Mouse (Mus musculus) testis, adult 2 months (tissue): ENCODE measurements at regions not wholly inside any gene's neighbourhood (a gene's known extent, or its start where the extent isn't known, plus 50 kb on each side); places are given as distances from the start of the nearest gene placed in this dataset.

Experiments used
- H3K27ac ChIP-seq: fragments of 200-500 bp; 2 replicates; pipeline ENCODE4 v1.5.1; 2012; ENCODE audit warnings: low read depth, low read length; ENCODE audit not compliant: control insufficient read depth, insufficient read depth
- H3K27me3 ChIP-seq: fragments of 200-500 bp; 2 replicates; pipeline ENCODE4 v1.6.1; 2012; ENCODE audit warnings: mild to moderate bottlenecking, low read length, moderate library complexity; ENCODE audit not compliant: control insufficient read depth, insufficient read depth
- H3K36me3 ChIP-seq: fragments of 200-500 bp; 2 replicates; pipeline ENCODE4 v1.6.1; 2012; ENCODE audit warnings: mild to moderate bottlenecking, low read length; ENCODE audit not compliant: control insufficient read depth, insufficient read depth
- H3K4me1 ChIP-seq: fragments of 200-500 bp; 2 replicates; pipeline ENCODE4 v1.6.1; 2012; ENCODE audit warnings: low read length; ENCODE audit not compliant: control insufficient read depth, insufficient read depth
- H3K4me3 ChIP-seq: fragments of 200-500 bp; 2 replicates; pipeline ENCODE4 v1.5.1; 2012; ENCODE audit warnings: low read depth, mild to moderate bottlenecking, low read length, moderate library complexity, mixed read lengths; ENCODE audit not compliant: control insufficient read depth
- CTCF ChIP-seq: fragments of 200-500 bp; IDR thresholded peaks from 2 replicates; pipeline ENCODE4 v1.5.1; 2012; ENCODE audit warnings: low read depth, mild to moderate bottlenecking, inconsistent platforms, low read length, moderate library complexity; ENCODE audit not compliant: control insufficient read depth, insufficient read depth, insufficient replicate concordance
- POLR2A ChIP-seq: fragments of 200-500 bp; IDR thresholded peaks from 2 replicates; pipeline ENCODE4 v1.6.1; 2012; ENCODE audit warnings: low read depth, mild to moderate bottlenecking, inconsistent platforms, low read length, moderate library complexity; ENCODE audit not compliant: control insufficient read depth

GRCm38 (mm10) chr17:83102675-83103412 is 112.2 kb upstream of the Pkdcc start:
- H3K27ac ChIP-seq, result no peak overlapping the region; the same call in 1 of the 2 replicates
- TF ChIP-seq CTCF (no peak), POLR2A (no peak)
- no peaks in the 10 kb centered on the region for H3K4me1 ChIP-seq
- no peaks in the 10 kb centered on the region for H3K36me3 ChIP-seq
- no peaks in the 10 kb centered on the region for H3K27me3 ChIP-seq
- no peak overlapping the region for H3K4me3 ChIP-seq

- Histone ChIP-seq H3K4me3 (no peak overlapping the region), H3K27ac (no peak overlapping the region), H3K36me3 (no peaks in the 10 kb centered on the region), H3K4me1 (no peaks in the 10 kb centered on the region), H3K27me3 (no peaks in the 10 kb centered on the region)
- TF ChIP-seq POLR2A (no peak), CTCF (no peak)
These were observed 106.9 kb upstream of the Pkdcc start for GRCm38 (mm10) chr17:83108151-83108550.

- Histone ChIP-seq H3K4me3 (no peak overlapping the region), H3K27me3 (no peaks in the 10 kb centered on the region), H3K27ac (peak overlapping the region; percentile 69), H3K36me3 (no peaks in the 10 kb centered on the region), H3K4me1 (no peaks in the 10 kb centered on the region)
- TF ChIP-seq CTCF, result no peak
- TF ChIP-seq POLR2A, result no peak
These were observed 105.2 kb upstream of the Pkdcc start for GRCm38 (mm10) chr17:83109792-83110440.

- no peak overlapping the region for H3K4me3 ChIP-seq
- no peaks in the 10 kb centered on the region for H3K36me3 ChIP-seq
- H3K27ac ChIP-seq, result peak overlapping the region; percentile 36; the same call in 1 of the 2 replicates
- no peaks in the 10 kb centered on the region for H3K4me1 ChIP-seq
- TF ChIP-seq POLR2A (no peak), CTCF (no peak)
- no peaks in the 10 kb centered on the region for H3K27me3 ChIP-seq
These were observed 104.5 kb upstream of the Pkdcc start for GRCm38 (mm10) chr17:83110556-83110955.

GRCm38 (mm10) chr17:83115146-83115545 is 99.9 kb upstream of the Pkdcc start:
- Histone ChIP-seq H3K36me3 (no peaks in the 10 kb centered on the region), H3K27ac (no peak overlapping the region), H3K27me3 (no peaks in the 10 kb centered on the region), H3K4me3 (no peak overlapping the region), H3K4me1 (no peaks in the 10 kb centered on the region)
- TF ChIP-seq CTCF (no peak), POLR2A (no peak)

GRCm38 (mm10) chr17:83115832-83116480 is 99.1 kb upstream of the Pkdcc start:
- H3K27me3 ChIP-seq, result no peaks in the 10 kb centered on the region
- no peaks in the 10 kb centered on the region for H3K36me3 ChIP-seq
- H3K27ac ChIP-seq, result no peak overlapping the region
- no peak for TF ChIP-seq CTCF
- TF ChIP-seq POLR2A, result no peak
- no peak overlapping the region for H3K4me3 ChIP-seq
- H3K4me1 ChIP-seq, result no peaks in the 10 kb centered on the region

- Histone ChIP-seq H3K4me3 (no peak overlapping the region), H3K4me1 (peaks cover 17% of the 10 kb centered on the region), H3K36me3 (no peaks in the 10 kb centered on the region), H3K27me3 (no peaks in the 10 kb centered on the region), H3K27ac (no peak overlapping the region)
- TF ChIP-seq POLR2A, result no peak
- TF ChIP-seq CTCF, result no peak
These were observed 94.3 kb upstream of the Pkdcc start for GRCm38 (mm10) chr17:83120665-83121232.
